Mouse (Mus musculus): ENCODE measurements around the gene Nup210. TPM values are rescaled to one million over a fixed set of nuclear protein-coding genes. Genes with fewer than 3 reads are reported as not detected.

The Nup210 gene
- 17.3 and 18.8 TPM in 2 replicates for polyA plus RNA-seq (2015; fragmentation: Nextera tagmentation; extraction: Ambion mirVana)

- H3K9ac ChIP-seq (replicated peaks): peak within 1 kb of the TSS; percentile 84
- peak within 1 kb of the TSS; percentile 86 for H3K4me2 ChIP-seq (replicated peaks)
- peak; percentile 99 for ATAC-seq
- H3K4me1 ChIP-seq (replicated peaks): peaks cover 32% of the 10 kb centered on the region
- H3K27me3 ChIP-seq: no peaks in the 10 kb centered on the region
- H3K9me3 ChIP-seq: no peaks in the 10 kb centered on the region
- peak within 1 kb of the TSS; percentile 65 for H3K4me3 ChIP-seq (replicated peaks)
- peak within 1 kb of the TSS; percentile 85 for H3K27ac ChIP-seq
- under 1% methylated on average over 93 of the region's 93 CpGs for WGBS
- H3K36me3 ChIP-seq: no peaks in the 10 kb centered on the region
These were observed at the start of gene Nup210 for GRCm38 (mm10) chr6:91116244-91117145. Gene Nup210 (minus strand): TSS chr6:91116829.

DNA sequence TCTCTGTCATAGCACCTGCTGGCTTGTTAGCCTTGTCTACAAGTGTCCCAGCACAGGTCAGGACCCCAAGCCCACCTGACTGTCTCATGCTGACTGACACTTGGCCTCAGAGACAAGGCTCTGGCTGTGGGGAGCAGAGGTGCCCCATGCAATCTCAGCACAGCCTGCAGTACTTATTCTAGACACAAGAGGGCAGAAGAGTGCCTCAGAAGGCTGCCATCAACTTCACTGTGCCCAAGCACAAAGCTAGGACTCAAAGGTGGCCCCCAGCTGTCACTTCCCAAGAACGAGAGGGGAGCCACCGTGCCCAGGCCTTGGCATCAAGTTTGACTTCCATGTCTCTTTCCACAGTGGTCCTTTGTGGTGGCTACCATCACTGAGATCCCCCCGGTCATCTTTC lies 48.6 kb upstream of the Nup210 start:
- H3K9me3 ChIP-seq: no peaks in the 10 kb centered on the region
- H3K27me3 ChIP-seq: no peaks in the 10 kb centered on the region
- no peak overlapping the region for H3K27ac ChIP-seq
- peak; percentile 25 for ATAC-seq
- H3K4me2 ChIP-seq (replicated peaks): no peak overlapping the region
- no peak overlapping the region for H3K4me3 ChIP-seq (replicated peaks)
- H3K9ac ChIP-seq (replicated peaks): no peak overlapping the region
- H3K36me3 ChIP-seq: peaks cover 34% of the 10 kb centered on the region
- peaks cover 19% of the 10 kb centered on the region for H3K4me1 ChIP-seq (replicated peaks)
- WGBS: 34% methylated on average over 3 of the region's 3 CpGs

DNA sequence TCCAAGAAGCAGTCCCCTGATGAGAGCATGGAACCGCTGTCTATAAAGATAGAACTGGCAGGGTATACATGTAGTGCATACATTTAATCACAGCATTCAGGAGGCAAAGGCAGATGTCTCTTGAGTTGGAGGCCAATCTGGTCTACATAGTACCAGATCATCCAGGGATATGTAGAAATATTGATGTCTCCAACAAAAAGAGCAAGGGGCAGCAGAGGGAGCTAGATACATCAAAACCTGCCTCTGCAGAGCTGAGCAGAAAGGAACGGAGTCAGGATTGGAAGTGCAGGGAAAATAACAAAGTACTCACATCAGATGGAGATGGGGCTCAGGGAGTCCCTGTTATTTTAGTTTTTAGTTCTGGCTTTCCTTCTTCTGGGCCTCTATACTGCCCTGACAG lies 48.0 kb upstream of the Nup210 start:
- Histone ChIP-seq H3K9ac (replicated peaks) (peak overlapping the region; percentile 36; the same call in 1 of the 2 replicates), H3K36me3 (peaks cover 30% of the 10 kb centered on the region), H3K9me3 (no peaks in the 10 kb centered on the region), H3K27ac (no peak overlapping the region), H3K27me3 (no peaks in the 10 kb centered on the region), H3K4me1 (replicated peaks) (peaks cover 25% of the 10 kb centered on the region), H3K4me2 (replicated peaks) (no peak overlapping the region), H3K4me3 (replicated peaks) (no peak overlapping the region)
- no peak for ATAC-seq
- 69% methylated on average over 2 of the region's 2 CpGs for WGBS

- H3K27me3 ChIP-seq: no peaks in the 10 kb centered on the region
- no peak overlapping the region for H3K9ac ChIP-seq (replicated peaks)
- H3K27ac ChIP-seq: no peak overlapping the region
- no peak for ATAC-seq
- peaks cover 37% of the 10 kb centered on the region for H3K4me1 ChIP-seq (replicated peaks)
- no peak overlapping the region for H3K4me3 ChIP-seq (replicated peaks)
- no peak overlapping the region for H3K4me2 ChIP-seq (replicated peaks)
- 86% methylated on average over 5 of the region's 5 CpGs for WGBS
- H3K36me3 ChIP-seq: peaks cover 21% of the 10 kb centered on the region
- H3K9me3 ChIP-seq: no peaks in the 10 kb centered on the region
These were observed 46.7 kb upstream of the Nup210 start for GRCm38 (mm10) chr6:91163195-91163911.

- H3K4me1 ChIP-seq (replicated peaks): peaks cover 48% of the 10 kb centered on the region
- no peak overlapping the region for H3K27ac ChIP-seq
- H3K27me3 ChIP-seq: no peaks in the 10 kb centered on the region
- WGBS: 90% methylated on average over 5 of the region's 5 CpGs
- no peaks in the 10 kb centered on the region for H3K9me3 ChIP-seq
- H3K4me2 ChIP-seq (replicated peaks): no peak overlapping the region
- H3K36me3 ChIP-seq: peaks cover 15% of the 10 kb centered on the region
- ATAC-seq: no peak
- H3K4me3 ChIP-seq (replicated peaks): no peak overlapping the region
- no peak overlapping the region for H3K9ac ChIP-seq (replicated peaks)
These were observed 45.7 kb upstream of the Nup210 start for GRCm38 (mm10) chr6:91162314-91162713.

GRCm38 (mm10) chr6:91161506-91162235 lies 45.0 kb upstream of the Nup210 start:
- Histone ChIP-seq H3K4me1 (replicated peaks) (peaks cover 52% of the 10 kb centered on the region), H3K9ac (replicated peaks) (no peak overlapping the region), H3K4me3 (replicated peaks) (no peak overlapping the region), H3K36me3 (peaks cover 15% of the 10 kb centered on the region), H3K4me2 (replicated peaks) (no peak overlapping the region), H3K9me3 (no peaks in the 10 kb centered on the region), H3K27ac (no peak overlapping the region), H3K27me3 (no peaks in the 10 kb centered on the region)
- 87% methylated on average over 6 of the region's 6 CpGs for WGBS
- no peak for ATAC-seq

GRCm38 (mm10) chr6:91160976-91161375 lies 44.3 kb upstream of the Nup210 start:
- H3K9ac ChIP-seq (replicated peaks): no peak overlapping the region
- H3K4me2 ChIP-seq (replicated peaks): no peak overlapping the region
- H3K27ac ChIP-seq: no peak overlapping the region
- H3K4me3 ChIP-seq (replicated peaks): no peak overlapping the region
- no peak for ATAC-seq
- peaks cover 11% of the 10 kb centered on the region for H3K36me3 ChIP-seq
- no peaks in the 10 kb centered on the region for H3K27me3 ChIP-seq
- WGBS: 83% methylated on average over 2 of the region's 2 CpGs
- H3K9me3 ChIP-seq: no peaks in the 10 kb centered on the region
- H3K4me1 ChIP-seq (replicated peaks): peaks cover 56% of the 10 kb centered on the region

DNA sequence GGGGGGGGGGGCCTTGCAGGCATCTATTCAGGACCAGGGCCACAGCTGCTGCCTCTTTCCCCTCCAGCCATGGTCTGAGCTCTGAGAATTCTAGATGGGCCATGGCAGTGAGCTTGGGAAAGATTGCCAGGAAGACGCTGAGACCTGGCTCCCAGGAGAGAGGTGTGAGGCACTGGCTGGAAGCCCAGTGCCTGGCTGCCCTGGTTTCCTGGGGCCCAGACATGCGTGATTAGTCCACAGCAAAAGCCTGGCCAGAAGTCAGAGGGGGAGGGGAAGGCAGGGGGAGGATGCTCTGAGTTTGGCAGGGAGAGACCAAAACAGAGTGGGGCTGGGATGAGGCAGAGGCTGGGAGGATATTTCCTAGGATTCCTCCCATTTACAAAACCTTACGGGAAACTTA lies 43.8 kb upstream of the Nup210 start:
- peaks cover 7% of the 10 kb centered on the region; the same call in 1 of the 2 replicates for H3K36me3 ChIP-seq
- WGBS: 39% methylated on average over 3 of the region's 3 CpGs
- no peak for ATAC-seq
- H3K27me3 ChIP-seq: no peaks in the 10 kb centered on the region
- H3K27ac ChIP-seq: peak overlapping the region; percentile 35
- peaks cover 61% of the 10 kb centered on the region for H3K4me1 ChIP-seq (replicated peaks)
- no peaks in the 10 kb centered on the region for H3K9me3 ChIP-seq
- 0 out of 2 replicates have a peak overlapping the region, but pooled peaks have one; percentile 32 for H3K9ac ChIP-seq (replicated peaks)
- H3K4me3 ChIP-seq (replicated peaks): no peak overlapping the region
- H3K4me2 ChIP-seq (replicated peaks): 0 out of 2 replicates have a peak overlapping the region, but pooled peaks have one; percentile 11

DNA sequence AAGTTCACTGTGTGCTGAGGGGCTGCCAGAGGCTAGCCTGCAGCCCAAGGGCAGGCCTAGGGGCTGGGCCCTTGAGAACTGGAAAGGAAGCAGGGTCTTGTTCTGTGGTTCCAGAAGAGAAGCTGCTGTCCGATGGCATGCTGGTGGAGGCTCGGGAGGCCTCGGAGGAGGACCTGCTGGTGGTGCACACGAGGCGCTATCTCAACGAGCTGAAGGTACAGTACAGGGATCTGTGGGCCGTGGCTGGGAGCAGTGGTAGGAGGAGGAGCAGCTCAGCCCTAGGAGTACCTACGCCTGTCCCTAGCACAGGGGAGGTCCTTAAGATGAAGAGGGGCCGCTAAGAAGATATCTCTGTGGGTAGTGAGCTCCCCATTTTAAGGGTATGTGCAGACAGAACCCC lies 42.4 kb upstream of the Nup210 start:
- Histone ChIP-seq H3K36me3 (peaks cover 7% of the 10 kb centered on the region; the same call in 1 of the 2 replicates), H3K9me3 (no peaks in the 10 kb centered on the region), H3K4me1 (replicated peaks) (peaks cover 65% of the 10 kb centered on the region), H3K27ac (peak overlapping the region; percentile 53; the same call in 1 of the 2 replicates), H3K4me3 (replicated peaks) (peak overlapping the region; percentile 6; the same call in 1 of the 2 replicates), H3K4me2 (replicated peaks) (peak overlapping the region; percentile 77), H3K27me3 (peaks cover 3% of the 10 kb centered on the region; the same call in 1 of the 2 replicates), H3K9ac (replicated peaks) (peak overlapping the region; percentile 52)
- no peak for ATAC-seq
- 81% methylated on average over 9 of the region's 9 CpGs for WGBS

GRCm38 (mm10) chr6:91157237-91157570 lies 40.6 kb upstream of the Nup210 start:
- peaks cover 3% of the 10 kb centered on the region; the same call in 1 of the 2 replicates for H3K27me3 ChIP-seq
- H3K4me1 ChIP-seq (replicated peaks): peaks cover 83% of the 10 kb centered on the region
- peak overlapping the region; percentile 82 for H3K9ac ChIP-seq (replicated peaks)
- no peak for ATAC-seq
- peak overlapping the region; percentile 66 for H3K4me3 ChIP-seq (replicated peaks)
- H3K27ac ChIP-seq: peak overlapping the region; percentile 84
- H3K9me3 ChIP-seq: no peaks in the 10 kb centered on the region
- WGBS: 46% methylated on average over 6 of the region's 6 CpGs
- H3K4me2 ChIP-seq (replicated peaks): peak overlapping the region; percentile 77
- H3K36me3 ChIP-seq: peaks cover 3% of the 10 kb centered on the region; the same call in 1 of the 2 replicates

GRCm38 (mm10) chr6:91156554-91157236 lies 40.1 kb upstream of the Nup210 start, which contains the start of gene Hdac11:
Gene Hdac11 (plus strand): TSS chr6:91156665.
- 1% methylated on average over 41 of the region's 42 CpGs for WGBS
- Histone ChIP-seq H3K9ac (replicated peaks) (peak within 1 kb of the TSS; percentile 82), H3K9me3 (no peaks in the 10 kb centered on the region), H3K27ac (peak within 1 kb of the TSS; percentile 95), H3K4me3 (replicated peaks) (peak within 1 kb of the TSS; percentile 66), H3K4me2 (replicated peaks) (peak within 1 kb of the TSS; percentile 77), H3K36me3 (0 out of 2 replicates have a peak, but pooled peaks cover 2% of the 10 kb centered on the region), H3K27me3 (peaks cover 3% of the 10 kb centered on the region; the same call in 1 of the 2 replicates), H3K4me1 (replicated peaks) (peaks cover 87% of the 10 kb centered on the region)
- ATAC-seq: peak; percentile 93
